Mouse (Mus musculus) liver, embryonic 12.5 days (tissue): ENCODE data around the gene Esp16. TPM values are rescaled to one million over a fixed set of nuclear protein-coding genes. Genes with fewer than 3 reads are reported as not detected.
"Not testable (repeated sequence)": the region's sequence is repeated elsewhere in the genome, so short reads cannot be mapped to it uniquely, and the experiment has no call there.

ENCODE experiments used
- ATAC-seq: fragments of 200-750 bp; cut with Nextera tagmentation; 2 replicates; pipeline ENCODE4 v1.8.0; 2017; ENCODE audit warnings: moderate number of reproducible peaks, mild to moderate bottlenecking, moderate library complexity
- H3K27ac ChIP-seq: fragments of 300-500 bp; sonication (generic); 2 replicates; pipeline ENCODE4 v1.5.1; 2016; ENCODE audit warnings: mild to moderate bottlenecking
- H3K27me3 ChIP-seq: fragments of 300-500 bp; sonication (generic); replicated peaks from 2 replicates; pipeline ENCODE4 v1.6.1; 2016; ENCODE audit warnings: mild to moderate bottlenecking, moderate library complexity
- H3K36me3 ChIP-seq: fragments of 300-500 bp; sonication (generic); 2 replicates; pipeline ENCODE4 v1.6.1; 2016; ENCODE audit warnings: mild to moderate bottlenecking, moderate library complexity
- H3K4me1 ChIP-seq: fragments of 300-500 bp; sonication (generic); 2 replicates; pipeline ENCODE4 v1.6.1; 2016
- H3K4me2 ChIP-seq: fragments of 300-500 bp; sonication (generic); 2 replicates; pipeline ENCODE4 v1.6.1; 2016; ENCODE audit warnings: mild to moderate bottlenecking, moderate library complexity
- H3K4me3 ChIP-seq: fragments of 300-500 bp; sonication (generic); 2 replicates; pipeline ENCODE4 v1.5.1; 2016; ENCODE audit warnings: mild to moderate bottlenecking, moderate library complexity
- H3K9ac ChIP-seq: fragments of 300-500 bp; sonication (generic); 2 replicates; pipeline ENCODE4 v1.6.1; 2016; ENCODE audit warnings: mild to moderate bottlenecking, moderate library complexity
- H3K9me3 ChIP-seq: fragments of 300-500 bp; sonication (generic); replicated peaks from 2 replicates; pipeline ENCODE4 v1.6.1; 2016; ENCODE audit warnings: mild to moderate bottlenecking, moderate library complexity
- WGBS: fragments of 180-500 bp; shearing (Covaris S2); methylation state at CpG from one replicate; pipeline ENCODE4 v1.1.7; 2016; ENCODE audit not compliant: insufficient replicate concordance; 5-methylcytosine and 5-hydroxymethylcytosine counted together
- polyA plus RNA-seq: library from polyadenylated mRNA; unstranded; fragments of >200 nt; fragmentation: Nextera tagmentation; extraction: Ambion mirVana; gene quantifications from 2 replicates; pipeline ENCODE4 v1.2.1, GENCODE M21; 2016

The Esp16 gene
- not detected in 2 replicates for polyA plus RNA-seq

DNA sequence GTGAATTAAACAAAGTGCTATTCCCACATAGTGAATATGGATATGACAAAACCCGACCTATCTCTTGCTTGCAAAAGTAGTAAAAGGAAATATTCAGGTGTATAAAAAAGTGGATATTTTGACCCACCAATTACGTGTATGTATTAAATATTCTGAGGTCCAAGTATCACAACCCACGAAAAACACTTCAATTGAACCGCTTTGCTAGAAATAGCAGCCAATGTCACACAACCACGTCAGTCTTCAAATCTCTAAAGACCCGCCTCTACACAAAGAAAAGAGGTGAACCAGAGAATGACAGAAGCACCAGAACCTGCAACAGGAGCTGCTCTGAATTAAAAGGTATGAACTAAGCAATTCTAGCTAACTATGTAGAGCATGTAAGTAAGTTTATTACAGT lies at the start of gene Esp16:
TSS of gene Esp16 (plus strand) at position 301 of the 400 bp plus-strand sequence.
- H3K4me3 ChIP-seq, H3K9me3 ChIP-seq, H3K27ac ChIP-seq, ATAC-seq, H3K27me3 ChIP-seq, H3K36me3 ChIP-seq, H3K4me2 ChIP-seq, H3K4me1 ChIP-seq, H3K9ac ChIP-seq: not testable (repeated sequence)
- 58% methylated on average over 6 of the region's 6 CpGs for WGBS

DNA sequence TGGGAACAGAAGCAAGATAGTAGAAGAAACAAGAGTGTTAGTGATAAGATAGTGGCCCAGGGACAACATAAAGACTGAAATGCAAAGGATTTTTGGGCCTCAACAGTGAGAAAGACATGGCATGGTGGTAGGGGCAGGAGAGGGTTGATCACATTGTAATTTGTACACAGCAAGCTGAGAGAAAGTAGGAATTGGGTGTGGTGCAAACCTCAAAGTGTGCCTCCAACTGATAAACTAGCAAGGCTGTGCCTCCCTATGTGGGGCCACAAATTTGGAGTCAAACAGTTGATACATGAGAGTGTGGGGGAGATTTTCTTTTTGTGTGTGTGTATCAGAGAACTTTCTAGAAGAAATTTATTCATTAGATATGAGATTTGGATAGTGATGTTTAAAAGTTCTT lies 37.9 kb upstream of the Esp16 start:
- H3K9me3 ChIP-seq, H3K4me2 ChIP-seq, H3K27ac ChIP-seq, H3K27me3 ChIP-seq, H3K4me3 ChIP-seq, H3K4me1 ChIP-seq, H3K9ac ChIP-seq, H3K36me3 ChIP-seq: not testable (repeated sequence)
- peak; percentile 83; the same call in 1 of the 2 replicates for ATAC-seq

Other genes with a start within 250 kb of the Esp16 start
- gene Esp18, start 129.8 kb upstream of the Esp16 start, polyA plus RNA-seq, result not detected in 2 replicates
- not detected in 2 replicates for gene Esp15, start 104.8 kb downstream of the Esp16 start, polyA plus RNA-seq